Mouse (Mus musculus) monocyte, adult 5-6 weeks (primary cell): ENCODE measurements around the gene Scarf2. TPM values are rescaled to one million over a fixed set of nuclear protein-coding genes. Genes with fewer than 3 reads are reported as not detected.

Experiments used
- ATAC-seq: fragments of 153-309, 156-312 bp; replicated peaks from 2 replicates; pipeline ENCODE4 v1.8.0; 2017; ENCODE audit warnings: mild to moderate bottlenecking; ENCODE audit not compliant: low TSS enrichment, insufficient number of reproducible peaks, severe bottlenecking, poor library complexity, low FRiP score
- total RNA-seq: library from RNA; stranded (forward); fragments of 200-1000, 200-491, 200-594 nt; gene quantifications from 3 replicates; pipeline ENCODE4 v1.2.3, GENCODE M21; 2017

Scarf2 gene
- total RNA-seq: 0.19 to 0.21 TPM in 2 of 3 replicates, not detected in the other

- ATAC-seq: no peak
Observed at GRCm38 (mm10) chr16:17796971-17797811, at the start of gene Scarf2. Gene Scarf2, plus strand, starts transcription at chr16:17797282.

DNA sequence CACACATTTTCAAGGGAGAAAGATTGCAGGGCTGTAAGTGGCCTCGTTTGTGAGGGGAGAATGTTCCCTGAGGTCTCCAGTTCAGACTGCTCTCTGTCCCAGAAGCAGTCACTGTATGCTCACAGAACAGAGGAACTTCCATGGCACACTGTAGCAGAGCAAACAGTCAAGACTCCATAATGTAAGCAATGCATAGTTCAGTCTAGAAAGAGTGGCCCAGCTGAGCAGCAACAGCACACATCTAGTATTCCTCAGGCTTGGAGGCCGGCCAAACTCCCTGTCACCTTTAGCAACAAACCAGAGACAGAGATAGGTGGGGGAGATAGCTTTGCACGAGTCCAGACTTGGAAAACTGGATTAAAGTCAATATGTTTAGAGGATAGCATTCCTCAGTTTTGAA is 44.1 kb upstream of the Scarf2 start:
- ATAC-seq: no peak

GRCm38 (mm10) chr16:17753686-17754085 is 43.4 kb upstream of the Scarf2 start:
- ATAC-seq: no peak

DNA sequence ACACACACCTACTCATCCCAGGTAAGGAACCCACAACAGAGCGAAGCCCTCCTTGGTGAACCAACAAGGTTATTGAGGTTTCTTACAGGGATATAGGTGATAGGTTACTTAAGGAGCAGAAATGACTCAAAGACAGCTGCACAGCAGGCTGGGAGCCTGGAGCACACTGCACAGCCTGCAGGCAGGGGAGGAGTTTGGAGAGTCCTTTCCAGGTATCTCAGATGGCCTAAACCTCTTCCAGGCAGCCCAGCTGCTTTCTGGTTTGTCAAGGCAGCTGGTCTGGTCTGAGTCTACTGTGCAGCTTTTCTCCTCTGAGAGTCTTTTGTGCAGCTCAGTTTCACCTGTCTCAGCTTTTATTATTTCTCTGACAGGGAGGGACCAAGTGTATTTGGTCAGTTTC is 39.3 kb upstream of the Scarf2 start:
- ATAC-seq: no peak

DNA sequence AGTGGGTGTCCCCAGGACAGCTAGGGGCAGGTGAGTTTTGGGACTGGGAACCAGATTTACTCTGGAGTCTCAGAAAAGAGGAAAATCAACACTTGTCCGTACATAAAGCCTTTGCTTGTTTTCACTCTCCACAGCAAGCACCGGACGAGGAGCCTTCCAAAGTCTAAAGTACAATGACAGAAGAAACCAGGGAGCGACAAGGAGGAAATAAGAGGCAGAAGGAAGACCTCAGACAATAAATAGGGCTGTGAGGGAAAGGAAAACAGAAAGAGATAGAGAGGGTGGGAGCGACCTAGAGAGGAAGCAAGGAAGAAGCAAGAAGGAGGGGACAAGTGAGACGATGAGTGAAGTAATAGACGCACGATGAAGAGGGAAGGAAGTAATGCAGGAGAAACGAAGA is 38.2 kb upstream of the Scarf2 start:
- peak; percentile 11; the same call in 1 of the 2 replicates for ATAC-seq

- peak; percentile 72 for ATAC-seq
Observed at GRCm38 (mm10) chr16:17759344-17759773, 37.7 kb upstream of the Scarf2 start, which contains the start of gene Klhl22. Gene Klhl22, plus strand, starts transcription at chr16:17759618.

GRCm38 (mm10) chr16:17759813-17760321 is 37.2 kb upstream of the Scarf2 start:
- ATAC-seq: peak; percentile 34; the same call in 1 of the 2 replicates

DNA sequence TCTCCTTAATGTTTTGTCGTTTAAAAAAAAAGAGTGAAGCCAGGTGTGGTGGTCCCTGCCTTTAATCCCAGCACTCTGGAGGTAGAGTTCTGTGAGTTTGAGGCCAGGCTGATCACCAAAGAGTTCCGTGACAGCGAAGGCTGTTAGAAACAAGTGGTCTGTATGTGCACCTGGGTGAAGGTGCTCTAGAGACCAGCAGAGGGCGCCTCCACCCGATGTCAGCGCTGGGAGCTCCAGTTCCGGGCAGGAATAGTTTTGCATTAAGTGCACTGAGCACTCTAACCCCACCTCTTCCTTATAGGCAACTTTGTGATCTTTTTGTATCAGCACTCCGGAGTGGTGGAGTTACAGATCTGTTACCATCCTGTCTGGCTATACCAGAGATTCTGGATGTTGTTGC is 36.4 kb upstream of the Scarf2 start:
- ATAC-seq: no peak; the same call in 1 of the 2 replicates

DNA sequence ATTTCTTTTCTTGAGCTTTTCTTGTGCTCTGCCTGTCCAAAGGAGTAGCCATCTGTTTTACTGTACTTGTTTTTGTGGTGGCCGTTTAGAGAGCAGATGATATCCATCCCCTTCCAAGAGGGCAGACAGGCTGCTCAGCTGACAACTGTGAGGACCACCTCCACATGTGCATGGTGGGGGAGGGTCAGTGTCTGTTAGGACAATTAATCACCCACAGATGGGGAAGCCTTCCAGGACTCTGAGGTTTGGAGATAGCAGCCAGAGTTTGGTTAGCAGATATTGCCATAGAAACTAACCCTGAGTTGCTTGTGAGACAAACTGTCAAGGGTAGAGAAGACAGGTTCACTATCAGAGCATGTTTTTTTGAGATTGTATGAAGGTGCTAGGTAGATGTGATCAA is 36.0 kb upstream of the Scarf2 start:
- no peak for ATAC-seq

GRCm38 (mm10) chr16:17764108-17764511 is 33.0 kb upstream of the Scarf2 start:
- ATAC-seq: no peak

DNA sequence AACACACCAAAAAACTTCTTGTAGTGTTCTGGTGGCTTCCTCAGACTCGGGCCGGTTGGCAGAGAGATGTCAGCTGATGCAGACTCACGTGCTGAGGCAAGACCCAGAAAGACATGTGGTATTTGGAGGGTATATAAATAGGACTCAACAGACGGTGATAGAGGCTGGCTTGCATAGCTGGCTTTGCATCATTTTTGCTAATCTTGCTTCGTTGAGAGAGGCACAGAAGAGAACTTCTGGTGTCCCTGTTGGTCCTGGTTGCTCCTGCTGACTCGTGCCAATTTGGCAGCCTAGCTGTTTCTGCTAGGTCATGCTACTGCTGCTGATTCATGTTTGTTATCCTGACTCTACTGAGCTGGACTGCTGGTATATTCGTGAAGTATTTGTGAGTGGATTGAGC is 28.2 kb upstream of the Scarf2 start:
- ATAC-seq: no peak

DNA sequence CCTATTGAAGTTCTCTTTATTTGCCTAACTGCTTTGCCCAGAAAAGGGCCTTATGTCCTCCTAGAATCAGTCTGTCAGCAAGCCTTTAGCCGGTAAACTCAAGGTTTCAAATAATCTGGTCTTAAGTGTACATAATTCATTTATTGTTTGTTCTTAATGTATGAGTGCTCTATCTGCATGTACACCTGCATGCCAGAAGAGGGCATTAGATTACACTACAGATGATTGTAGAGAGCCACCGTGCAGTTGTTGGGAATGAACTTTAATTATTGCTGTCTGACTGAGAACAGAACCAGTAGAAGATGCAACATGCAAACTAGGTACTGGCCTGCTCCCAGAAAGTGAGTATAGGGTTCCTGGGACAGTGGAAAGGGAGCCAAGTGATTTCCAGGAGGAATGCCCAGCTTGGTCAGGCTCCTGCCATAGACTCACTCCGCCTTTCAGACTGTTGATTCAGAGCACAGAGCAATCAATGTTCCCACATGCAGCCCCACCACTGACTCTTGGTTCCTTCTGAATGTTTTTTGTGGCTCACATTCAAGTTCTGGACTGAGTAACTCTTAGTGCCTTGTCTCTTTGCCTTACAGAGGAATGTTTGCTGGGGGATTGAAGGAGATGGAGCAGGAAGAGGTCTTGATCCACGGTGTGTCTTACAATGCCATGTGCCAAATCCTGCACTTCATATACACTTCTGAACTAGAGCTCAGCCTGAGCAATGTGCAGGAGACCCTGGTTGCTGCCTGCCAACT is 25.8 kb upstream of the Scarf2 start:
- no peak for ATAC-seq

- ATAC-seq: no peak
Observed at GRCm38 (mm10) chr16:17776828-17777227, 20.3 kb upstream of the Scarf2 start.

DNA sequence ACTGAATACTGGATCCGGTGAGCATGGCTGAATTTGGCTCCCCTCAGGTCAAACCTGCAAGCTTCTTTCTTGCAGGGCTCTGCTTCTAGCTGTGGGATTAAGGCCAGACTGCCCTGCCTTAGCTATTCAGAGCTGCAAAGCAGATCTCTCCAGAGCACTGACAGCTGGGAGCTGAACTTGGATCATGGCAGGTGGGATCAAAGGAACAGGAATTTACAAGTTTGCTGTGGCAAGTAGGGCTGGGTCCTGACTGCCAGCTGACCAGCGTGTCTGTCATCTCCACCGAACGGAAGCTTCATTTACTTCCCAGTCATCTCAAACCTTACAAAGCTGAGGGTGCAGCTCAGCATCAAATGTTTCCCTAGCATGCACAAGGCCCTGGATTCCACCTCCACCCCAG is 18.9 kb upstream of the Scarf2 start:
- no peak for ATAC-seq

DNA sequence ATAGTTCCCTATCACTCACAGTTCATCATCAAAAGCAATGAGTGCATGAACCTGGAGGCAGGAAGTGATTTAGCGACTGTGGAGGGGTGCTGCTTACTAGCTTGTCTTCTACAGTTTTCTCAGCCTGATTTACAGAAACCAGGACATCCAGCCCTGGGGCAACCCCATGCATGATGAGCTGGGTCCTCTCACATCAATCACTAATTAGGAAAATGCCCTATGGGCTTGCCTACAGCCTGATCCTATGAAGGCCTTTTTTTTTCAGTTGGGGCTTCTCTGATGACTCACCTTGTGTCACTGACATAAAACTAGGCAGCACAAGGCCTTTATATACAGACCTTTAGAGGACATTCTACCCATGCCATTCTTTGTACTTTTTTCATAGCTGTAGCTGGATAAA is 17.4 kb upstream of the Scarf2 start:
- no peak for ATAC-seq

DNA sequence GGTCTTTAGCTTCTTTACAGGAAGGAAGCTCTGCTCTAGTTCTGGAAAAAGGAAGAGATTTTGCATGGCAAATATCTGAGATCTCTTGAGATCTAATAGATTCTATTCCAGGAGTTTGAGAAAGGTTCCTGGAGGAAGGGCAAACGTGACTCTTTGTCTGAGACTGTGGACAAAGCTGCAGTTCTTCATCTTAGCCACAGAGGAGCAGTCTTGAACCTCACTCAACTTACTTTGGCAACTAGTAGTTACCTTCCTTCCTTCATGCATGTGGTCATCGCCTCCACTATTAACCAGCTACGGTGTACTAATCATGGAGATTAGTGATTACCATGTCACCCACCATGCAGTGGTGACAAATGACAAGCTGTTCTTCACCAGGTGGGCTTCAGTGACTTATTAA is 11.7 kb upstream of the Scarf2 start:
- ATAC-seq: no peak

DNA sequence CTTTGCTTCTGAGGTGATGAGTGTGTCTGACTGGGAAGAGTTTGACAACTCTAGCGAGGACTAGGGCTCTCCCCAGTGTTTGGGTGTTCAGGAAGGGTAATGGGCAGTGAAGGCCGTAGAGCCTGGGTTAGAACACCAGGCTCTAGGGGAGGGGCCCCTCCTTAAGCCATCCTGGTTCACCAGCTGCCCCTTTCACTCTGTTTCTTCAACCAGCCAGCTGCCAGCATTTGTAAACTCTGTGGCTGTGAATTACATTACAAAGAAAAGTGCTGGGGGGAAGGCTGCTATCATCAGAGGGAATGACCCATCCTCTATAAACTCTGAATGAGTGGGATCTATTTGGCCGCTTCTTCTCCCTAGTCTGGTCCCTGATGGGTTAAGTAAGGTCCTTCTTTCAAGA is 4.4 kb upstream of the Scarf2 start:
- ATAC-seq: no peak

DNA sequence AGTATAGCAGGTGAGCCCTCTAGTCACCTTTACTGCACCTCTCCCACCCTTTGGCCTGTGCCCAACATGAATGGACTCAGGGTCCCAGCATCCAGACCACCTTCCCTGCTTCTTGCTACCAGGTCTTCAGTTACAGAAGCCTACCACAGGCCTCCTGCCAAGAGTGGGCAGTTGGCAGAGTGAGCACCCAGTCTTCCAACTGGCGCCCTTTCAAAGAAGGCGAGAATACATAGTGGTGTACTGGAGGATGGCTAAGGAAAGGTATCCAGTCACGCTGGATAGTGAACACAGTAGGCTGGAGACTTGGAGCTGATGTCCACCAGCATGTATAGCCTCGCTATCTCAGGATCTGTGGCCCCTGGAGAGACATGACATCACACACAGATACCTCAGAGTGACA is 3.0 kb upstream of the Scarf2 start:
- ATAC-seq: no peak

GRCm38 (mm10) chr16:17795643-17796042 is 1.4 kb upstream of the Scarf2 start:
- no peak for ATAC-seq

- no peak for ATAC-seq
Observed at GRCm38 (mm10) chr16:17796519-17796918, 563 bp upstream of the Scarf2 start.
